Mouse (Mus musculus): ENCODE measurements around the gene Cep170. TPM values are rescaled to one million over a fixed set of nuclear protein-coding genes. Genes with fewer than 3 reads are reported as not detected.

The Cep170 gene
- polyA plus RNA-seq, 1 experiment from 2014 or later, result 48.3 TPM

- no peaks in the 10 kb centered on the region for H3K4me1 ChIP-seq
- H3K36me3 ChIP-seq, result peaks cover 18% of the 10 kb centered on the region
- no peak overlapping the region for H3K4me2 ChIP-seq (replicated peaks)
- WGBS, result 83% methylated on average over 2 of the region's 2 CpGs
- no peak for ATAC-seq (ENCODE audit: insufficient number of reproducible peaks, insufficient read depth, low FRiP score, low TSS enrichment)
- no peak overlapping the region for H3K4me3 ChIP-seq
- no peak overlapping the region for H3K27ac ChIP-seq
- no peak overlapping the region for H3K9ac ChIP-seq
- no peaks in the 10 kb centered on the region for H3K27me3 ChIP-seq
- H3K9me3 ChIP-seq, result no peaks in the 10 kb centered on the region
Observed at GRCm38 (mm10) chr1:176727372-176727771, 86.5 kb downstream of the Cep170 start.

- H3K9ac ChIP-seq, result no peak overlapping the region
- H3K4me1 ChIP-seq, result no peaks in the 10 kb centered on the region
- H3K9me3 ChIP-seq, result no peaks in the 10 kb centered on the region
- no peak overlapping the region for H3K4me3 ChIP-seq
- H3K36me3 ChIP-seq, result no peaks in the 10 kb centered on the region
- ATAC-seq (ENCODE audit: insufficient number of reproducible peaks, insufficient read depth, low FRiP score, low TSS enrichment), result no peak
- H3K4me2 ChIP-seq (replicated peaks), result no peak overlapping the region
- no peaks in the 10 kb centered on the region for H3K27me3 ChIP-seq
- H3K27ac ChIP-seq, result no peak overlapping the region
- 95% methylated on average over 20 of the region's 20 CpGs for WGBS
Observed at GRCm38 (mm10) chr1:176724771-176725170, 89.1 kb downstream of the Cep170 start.

- no peaks in the 10 kb centered on the region for H3K36me3 ChIP-seq
- H3K9me3 ChIP-seq, result no peaks in the 10 kb centered on the region
- no peak for ATAC-seq (ENCODE audit: insufficient number of reproducible peaks, insufficient read depth, low FRiP score, low TSS enrichment)
- no peaks in the 10 kb centered on the region for H3K4me1 ChIP-seq
- no peak overlapping the region for H3K4me3 ChIP-seq
- H3K27me3 ChIP-seq, result no peaks in the 10 kb centered on the region
- no peak overlapping the region for H3K9ac ChIP-seq
- H3K27ac ChIP-seq, result no peak overlapping the region
- WGBS, result 82% methylated on average over 8 of the region's 8 CpGs
- no peak overlapping the region for H3K4me2 ChIP-seq (replicated peaks)
Observed at GRCm38 (mm10) chr1:176723858-176724713, 89.8 kb downstream of the Cep170 start.

- H3K9ac ChIP-seq, result no peak overlapping the region
- H3K27ac ChIP-seq, result no peak overlapping the region
- 33% methylated on average over 2 of the region's 2 CpGs for WGBS
- ATAC-seq (ENCODE audit: insufficient number of reproducible peaks, insufficient read depth, low FRiP score, low TSS enrichment), result no peak
- H3K4me1 ChIP-seq, result no peaks in the 10 kb centered on the region
- H3K27me3 ChIP-seq, result no peaks in the 10 kb centered on the region
- H3K4me2 ChIP-seq (replicated peaks), result no peak overlapping the region
- no peaks in the 10 kb centered on the region for H3K36me3 ChIP-seq
- no peaks in the 10 kb centered on the region for H3K9me3 ChIP-seq
- H3K4me3 ChIP-seq, result no peak overlapping the region
Observed at GRCm38 (mm10) chr1:176712436-176712835, 101.4 kb downstream of the Cep170 start.

- H3K27me3 ChIP-seq, result no peaks in the 10 kb centered on the region
- H3K4me1 ChIP-seq, result no peaks in the 10 kb centered on the region
- 94% methylated on average over 1 of the region's 1 CpGs for WGBS
- H3K36me3 ChIP-seq, result no peaks in the 10 kb centered on the region
- no peak for ATAC-seq (ENCODE audit: insufficient number of reproducible peaks, insufficient read depth, low FRiP score, low TSS enrichment)
- no peak overlapping the region for H3K9ac ChIP-seq
- H3K27ac ChIP-seq, result no peak overlapping the region
- H3K9me3 ChIP-seq, result no peaks in the 10 kb centered on the region
- H3K4me2 ChIP-seq (replicated peaks), result no peak overlapping the region
- no peak overlapping the region for H3K4me3 ChIP-seq
Observed at GRCm38 (mm10) chr1:176700226-176700625, 113.6 kb downstream of the Cep170 start.

GRCm38 (mm10) chr1:176699793-176700192 lies 114.1 kb downstream of the Cep170 start:
- Histone ChIP-seq H3K9ac (no peak overlapping the region), H3K27ac (no peak overlapping the region), H3K4me3 (no peak overlapping the region), H3K36me3 (no peaks in the 10 kb centered on the region), H3K27me3 (no peaks in the 10 kb centered on the region), H3K4me1 (no peaks in the 10 kb centered on the region), H3K4me2 (replicated peaks) (no peak overlapping the region), H3K9me3 (no peaks in the 10 kb centered on the region)
- ATAC-seq (ENCODE audit: insufficient number of reproducible peaks, insufficient read depth, low FRiP score, low TSS enrichment), result no peak

- no peak overlapping the region for H3K9ac ChIP-seq
- no peaks in the 10 kb centered on the region for H3K27me3 ChIP-seq
- no peak overlapping the region for H3K27ac ChIP-seq
- no peak for ATAC-seq (ENCODE audit: insufficient number of reproducible peaks, insufficient read depth, low FRiP score, low TSS enrichment)
- no peak overlapping the region for H3K4me2 ChIP-seq (replicated peaks)
- WGBS, result 78% methylated on average over 3 of the region's 3 CpGs
- no peak overlapping the region for H3K4me3 ChIP-seq
- H3K36me3 ChIP-seq, result no peaks in the 10 kb centered on the region
- H3K4me1 ChIP-seq, result no peaks in the 10 kb centered on the region
- no peaks in the 10 kb centered on the region for H3K9me3 ChIP-seq
Observed at GRCm38 (mm10) chr1:176698647-176699046, 115.2 kb downstream of the Cep170 start.

GRCm38 (mm10) chr1:176697091-176697490 lies 116.8 kb downstream of the Cep170 start:
- ATAC-seq (ENCODE audit: insufficient number of reproducible peaks, insufficient read depth, low FRiP score, low TSS enrichment), result no peak
- H3K27me3 ChIP-seq, result no peaks in the 10 kb centered on the region
- no peak overlapping the region for H3K4me2 ChIP-seq (replicated peaks)
- no peaks in the 10 kb centered on the region for H3K9me3 ChIP-seq
- no peak overlapping the region for H3K4me3 ChIP-seq
- H3K27ac ChIP-seq, result no peak overlapping the region
- H3K4me1 ChIP-seq, result no peaks in the 10 kb centered on the region
- WGBS, result 14% methylated on average over 7 of the region's 7 CpGs
- H3K36me3 ChIP-seq, result no peaks in the 10 kb centered on the region
- H3K9ac ChIP-seq, result no peak overlapping the region

- WGBS, result 91% methylated on average over 11 of the region's 11 CpGs
- Histone ChIP-seq H3K4me2 (replicated peaks) (no peak overlapping the region), H3K4me1 (no peaks in the 10 kb centered on the region), H3K9ac (no peak overlapping the region), H3K36me3 (no peaks in the 10 kb centered on the region), H3K4me3 (no peak overlapping the region), H3K27me3 (no peaks in the 10 kb centered on the region), H3K9me3 (no peaks in the 10 kb centered on the region), H3K27ac (no peak overlapping the region)
- ATAC-seq (ENCODE audit: insufficient number of reproducible peaks, insufficient read depth, low FRiP score, low TSS enrichment), result no peak
Observed at GRCm38 (mm10) chr1:176691101-176691500, 122.8 kb downstream of the Cep170 start.

- Histone ChIP-seq H3K4me1 (no peaks in the 10 kb centered on the region), H3K4me3 (no peak overlapping the region), H3K9ac (no peak overlapping the region), H3K4me2 (replicated peaks) (no peak overlapping the region), H3K27me3 (no peaks in the 10 kb centered on the region), H3K9me3 (no peaks in the 10 kb centered on the region), H3K36me3 (no peaks in the 10 kb centered on the region), H3K27ac (no peak overlapping the region)
- WGBS, result 81% methylated on average over 6 of the region's 6 CpGs
- no peak for ATAC-seq (ENCODE audit: insufficient number of reproducible peaks, insufficient read depth, low FRiP score, low TSS enrichment)
Observed at GRCm38 (mm10) chr1:176688251-176688880, 125.5 kb downstream of the Cep170 start.

Measured in embryonic facial prominence, embryonic 12.5 days (tissue).